Mouse (Mus musculus) G1E (cell line): ENCODE data around the gene Fam162b.

ENCODE experiments used
- CTCF ChIP-seq: IDR thresholded peaks from 2 replicates; pipeline ENCODE4 v1.5.1; 2012; ENCODE audit warnings: low read depth, low read length, inconsistent platforms, mixed read lengths
- GATA1 ChIP-seq: IDR thresholded peaks from 2 replicates; pipeline ENCODE4 v1.6.1; 2012; ENCODE audit warnings: borderline replicate concordance, low read length, inconsistent platforms, mixed read lengths

- TF ChIP-seq CTCF (no peak), GATA1 (no peak)
Observed at GRCm38 (mm10) chr10:51611969-51612682, 21.8 kb upstream of the Fam162b start.
